Mouse (Mus musculus) bone marrow macrophage, adult 2 months (primary cell): ENCODE results near the gene Rtel1.

Experiments
- CTCF ChIP-seq: IDR thresholded peaks from 2 replicates; pipeline ENCODE4 v1.5.1; 2012; ENCODE audit warnings: low read depth, mild to moderate bottlenecking, low read length, moderate library complexity
- POLR2A ChIP-seq: IDR thresholded peaks from 2 replicates; pipeline ENCODE4 v1.6.1; 2012; ENCODE audit warnings: mild to moderate bottlenecking, low read depth, low read length, borderline replicate concordance

DNA sequence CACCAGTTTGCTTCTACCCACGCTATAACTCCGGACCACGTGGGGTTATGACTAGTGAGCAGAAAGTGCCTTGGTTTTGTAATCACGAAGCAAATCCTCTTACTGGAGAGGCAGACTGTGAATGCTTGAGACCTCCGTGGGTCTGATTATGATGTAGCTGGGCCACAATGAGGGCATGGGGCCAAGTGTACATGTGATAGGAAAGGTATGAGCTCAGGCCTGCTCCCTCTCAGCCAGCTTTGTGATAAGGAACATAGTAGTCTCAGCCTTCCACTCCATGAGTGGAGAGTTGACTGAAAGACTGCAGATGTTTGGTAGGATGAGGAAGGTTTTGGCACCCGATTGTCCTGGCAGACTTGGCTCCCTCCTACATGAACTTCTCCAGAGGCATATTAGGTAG is 23.2 kb downstream of the Rtel1 start:
- TF ChIP-seq POLR2A = no peak
- TF ChIP-seq CTCF = no peak
